Mouse (Mus musculus) induced T-regulatory cell, adult 2 months (primary cell): Measurements from ENCODE around the gene Mageb4.
"Not testable (repeated sequence)": the region's sequence is repeated elsewhere in the genome, so short reads cannot be mapped to it uniquely, and the experiment has no call there.

Experiments used
- DNase-seq: peaks from one replicate; pipeline ENCODE4 v3.0.0-alpha.2; 2012; ENCODE audit warnings: low read depth

Gene Mageb4

GRCm38 (mm10) chrX:86304993-86305392, at the start of gene Mageb4:
Mageb4 (minus strand) TSS chrX:86305093.
- DNase-seq: not testable (repeated sequence)

GRCm38 (mm10) chrX:86284597-86284996, 20.3 kb downstream of the Mageb4 start:
- not testable (repeated sequence) for DNase-seq

- not testable (repeated sequence) for DNase-seq
Measured at GRCm38 (mm10) chrX:86245950-86246349, 58.9 kb downstream of the Mageb4 start.

- DNase-seq: no peak
Measured at GRCm38 (mm10) chrX:86237246-86237645, 67.6 kb downstream of the Mageb4 start.
